Mouse (Mus musculus): ENCODE results near the gene Orc3. TPM values are rescaled to one million over a fixed set of nuclear protein-coding genes. Genes with fewer than 3 reads are reported as not detected.
"Not testable (repeated sequence)": the region's sequence is repeated elsewhere in the genome, so short reads cannot be mapped to it uniquely, and the experiment has no call there.

The Orc3 gene
- polyA plus RNA-seq, 1 experiment from 2014 or later, result 61.5 TPM

GRCm38 (mm10) chr4:34581990-34582389 is 32.8 kb downstream of the Orc3 start:
- Histone ChIP-seq H3K27me3 (replicated peaks) (no peaks in the 10 kb centered on the region), H3K9me3 (no peaks in the 10 kb centered on the region), H3K4me3 (no peak overlapping the region), H3K4me1 (peaks cover 27% of the 10 kb centered on the region), H3K4me2 (no peak overlapping the region), H3K36me3 (peaks cover 80% of the 10 kb centered on the region), H3K27ac (replicated peaks) (no peak overlapping the region), H3K9ac (no peak overlapping the region)
- 62% methylated on average over 7 of the region's 7 CpGs for WGBS
- no peak for ATAC-seq (ENCODE audit: extremely low read depth, insufficient number of reproducible peaks, low FRiP score, low TSS enrichment)

DNA sequence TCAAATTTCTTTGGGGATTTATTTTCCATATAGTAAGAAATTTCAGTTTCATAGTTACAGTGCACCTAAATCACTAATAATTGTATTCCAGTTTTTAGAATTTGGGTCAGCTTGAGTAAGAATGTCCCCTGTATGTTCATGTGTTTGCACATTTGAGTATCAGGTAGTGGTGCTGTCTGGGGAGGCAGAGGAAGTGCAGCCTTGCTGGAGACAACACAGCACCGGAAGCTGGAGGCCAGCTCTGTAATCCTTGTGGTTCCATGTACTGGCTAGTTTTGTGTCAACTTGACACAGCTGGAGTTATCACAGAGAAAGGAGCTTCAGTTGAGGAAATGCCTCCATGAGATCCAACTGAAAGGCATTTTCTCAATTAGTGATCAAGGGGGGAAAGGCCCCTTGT is 33.3 kb downstream of the Orc3 start:
- not testable (repeated sequence) for H3K27ac ChIP-seq (replicated peaks); H3K27me3 ChIP-seq (replicated peaks); ATAC-seq (ENCODE audit: extremely low read depth, insufficient number of reproducible peaks, low FRiP score, low TSS enrichment); H3K9ac ChIP-seq; H3K4me3 ChIP-seq; H3K4me2 ChIP-seq; H3K9me3 ChIP-seq
- Histone ChIP-seq H3K36me3 (peaks cover 82% of the 10 kb centered on the region), H3K4me1 (peaks cover 27% of the 10 kb centered on the region)
- WGBS, result 78% methylated on average over 1 of the region's 1 CpGs

DNA sequence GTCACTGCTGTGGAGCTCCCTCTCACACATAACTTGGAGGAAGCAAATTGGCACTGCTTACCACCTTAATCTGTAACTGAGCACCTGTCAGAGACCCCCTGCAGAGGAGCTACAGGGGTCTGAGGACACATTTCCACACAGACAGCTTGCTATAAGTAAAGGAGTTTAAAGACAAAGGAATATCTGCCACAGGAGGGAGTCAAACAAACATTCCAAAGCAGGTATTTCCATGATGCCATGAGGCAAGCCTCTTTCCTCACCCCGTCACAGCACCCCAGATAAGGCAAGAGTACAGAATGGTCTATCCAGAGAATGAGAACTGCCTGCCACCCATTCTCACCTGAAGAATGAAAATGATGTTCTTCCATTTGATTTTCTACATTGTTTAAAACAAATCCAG is 35.5 kb downstream of the Orc3 start:
- Histone ChIP-seq H3K4me1 (peaks cover 20% of the 10 kb centered on the region), H3K4me2 (no peak overlapping the region), H3K9me3 (no peaks in the 10 kb centered on the region), H3K4me3 (no peak overlapping the region), H3K9ac (no peak overlapping the region), H3K27me3 (replicated peaks) (no peaks in the 10 kb centered on the region), H3K27ac (replicated peaks) (peak overlapping the region; percentile 36; the same call in 1 of the 2 replicates), H3K36me3 (peaks cover 94% of the 10 kb centered on the region)
- WGBS, result 30% methylated on average over 1 of the region's 1 CpGs
- ATAC-seq (ENCODE audit: extremely low read depth, insufficient number of reproducible peaks, low FRiP score, low TSS enrichment), result no peak

GRCm38 (mm10) chr4:34577028-34577427 is 37.7 kb downstream of the Orc3 start:
- peaks cover 92% of the 10 kb centered on the region for H3K36me3 ChIP-seq
- ATAC-seq (ENCODE audit: extremely low read depth, insufficient number of reproducible peaks, low FRiP score, low TSS enrichment), result no peak
- H3K4me2 ChIP-seq, result no peak overlapping the region
- no peak overlapping the region for H3K9ac ChIP-seq
- H3K9me3 ChIP-seq, result no peaks in the 10 kb centered on the region
- no peak overlapping the region for H3K27ac ChIP-seq (replicated peaks)
- 89% methylated on average over 2 of the region's 2 CpGs for WGBS
- H3K27me3 ChIP-seq (replicated peaks), result no peaks in the 10 kb centered on the region
- peaks cover 11% of the 10 kb centered on the region for H3K4me1 ChIP-seq
- no peak overlapping the region for H3K4me3 ChIP-seq

- Histone ChIP-seq H3K4me2 (no peak overlapping the region), H3K9me3 (no peaks in the 10 kb centered on the region), H3K4me1 (no peaks in the 10 kb centered on the region), H3K36me3 (peaks cover 96% of the 10 kb centered on the region), H3K27me3 (replicated peaks) (no peaks in the 10 kb centered on the region), H3K9ac (no peak overlapping the region), H3K4me3 (no peak overlapping the region), H3K27ac (replicated peaks) (no peak overlapping the region)
- ATAC-seq (ENCODE audit: extremely low read depth, insufficient number of reproducible peaks, low FRiP score, low TSS enrichment), result no peak
- 72% methylated on average over 2 of the region's 2 CpGs for WGBS
Measured at GRCm38 (mm10) chr4:34572876-34573275, 41.9 kb downstream of the Orc3 start.

GRCm38 (mm10) chr4:34566226-34566625 is 48.5 kb downstream of the Orc3 start:
- Histone ChIP-seq H3K27ac (replicated peaks) (no peak overlapping the region), H3K4me2 (no peak overlapping the region), H3K27me3 (replicated peaks) (no peaks in the 10 kb centered on the region), H3K9ac (no peak overlapping the region), H3K4me3 (no peak overlapping the region), H3K36me3 (peaks cover 78% of the 10 kb centered on the region), H3K4me1 (no peaks in the 10 kb centered on the region), H3K9me3 (no peaks in the 10 kb centered on the region)
- WGBS, result 86% methylated on average over 6 of the region's 6 CpGs
- no peak for ATAC-seq (ENCODE audit: extremely low read depth, insufficient number of reproducible peaks, low FRiP score, low TSS enrichment)

- Histone ChIP-seq H3K9me3 (no peaks in the 10 kb centered on the region), H3K4me2 (no peak overlapping the region), H3K27me3 (replicated peaks) (no peaks in the 10 kb centered on the region), H3K4me1 (peaks cover 37% of the 10 kb centered on the region), H3K27ac (replicated peaks) (no peak overlapping the region), H3K36me3 (peaks cover 29% of the 10 kb centered on the region), H3K4me3 (no peak overlapping the region), H3K9ac (no peak overlapping the region)
- no peak for ATAC-seq (ENCODE audit: extremely low read depth, insufficient number of reproducible peaks, low FRiP score, low TSS enrichment)
- WGBS, result 53% methylated on average over 4 of the region's 4 CpGs
Measured at GRCm38 (mm10) chr4:34560971-34561370, 53.8 kb downstream of the Orc3 start.

DNA sequence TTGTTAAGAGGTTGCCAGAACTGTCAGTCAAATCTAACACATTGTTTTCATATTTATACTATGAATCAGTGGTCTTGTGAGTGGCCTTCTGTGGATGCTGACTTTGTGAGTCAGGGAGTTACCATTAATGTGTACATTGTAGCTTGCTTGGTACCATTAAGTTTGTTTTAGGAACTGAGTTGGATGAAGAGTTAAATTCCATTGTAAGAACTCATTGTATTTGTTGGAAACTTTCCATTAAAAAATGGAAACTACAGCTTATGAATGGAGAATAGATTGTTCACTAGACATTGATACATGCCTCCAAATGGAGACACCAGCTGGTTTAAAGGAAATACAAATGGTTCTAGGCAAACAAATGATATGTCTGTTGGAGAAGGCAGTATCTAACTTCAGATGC is 58.6 kb downstream of the Orc3 start:
- Histone ChIP-seq H3K9ac (no peak overlapping the region), H3K4me2 (no peak overlapping the region), H3K9me3 (no peaks in the 10 kb centered on the region), H3K4me3 (no peak overlapping the region), H3K27ac (replicated peaks) (no peak overlapping the region), H3K36me3 (no peaks in the 10 kb centered on the region; the same call in 1 of the 2 replicates), H3K4me1 (peaks cover 69% of the 10 kb centered on the region), H3K27me3 (replicated peaks) (no peaks in the 10 kb centered on the region)
- ATAC-seq (ENCODE audit: extremely low read depth, insufficient number of reproducible peaks, low FRiP score, low TSS enrichment), result no peak

DNA sequence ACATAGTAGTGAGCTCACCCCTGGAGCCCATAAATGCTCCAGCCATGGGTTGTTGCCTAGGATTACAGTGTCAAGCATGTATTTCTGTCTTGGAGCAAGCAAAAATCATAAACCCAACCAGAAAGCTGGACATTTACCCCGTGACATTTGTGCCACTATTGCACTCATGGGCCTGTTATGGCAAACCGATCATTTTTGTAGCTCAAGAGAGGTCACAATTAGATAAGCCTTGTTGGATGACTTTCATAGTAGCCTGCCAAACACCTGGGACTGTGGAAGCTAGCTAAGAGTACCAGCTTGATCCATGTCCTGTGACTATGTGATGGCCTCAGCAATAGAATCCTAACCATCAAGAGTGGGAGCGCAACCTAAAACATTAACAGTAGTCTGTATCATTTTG is 59.1 kb downstream of the Orc3 start:
- Histone ChIP-seq H3K27ac (replicated peaks) (no peak overlapping the region), H3K4me3 (no peak overlapping the region), H3K9me3 (no peaks in the 10 kb centered on the region), H3K36me3 (no peaks in the 10 kb centered on the region; the same call in 1 of the 2 replicates), H3K9ac (no peak overlapping the region), H3K4me1 (peaks cover 69% of the 10 kb centered on the region), H3K4me2 (no peak overlapping the region), H3K27me3 (replicated peaks) (no peaks in the 10 kb centered on the region)
- no peak for ATAC-seq (ENCODE audit: extremely low read depth, insufficient number of reproducible peaks, low FRiP score, low TSS enrichment)
- 85% methylated on average over 3 of the region's 3 CpGs for WGBS

GRCm38 (mm10) chr4:34554596-34554995 is 60.1 kb downstream of the Orc3 start:
- no peak overlapping the region for H3K4me2 ChIP-seq
- H3K27me3 ChIP-seq (replicated peaks), result no peaks in the 10 kb centered on the region
- H3K4me1 ChIP-seq, result peaks cover 68% of the 10 kb centered on the region
- H3K9ac ChIP-seq, result no peak overlapping the region
- 53% methylated on average over 1 of the region's 1 CpGs for WGBS
- no peaks in the 10 kb centered on the region for H3K9me3 ChIP-seq
- no peak overlapping the region for H3K4me3 ChIP-seq
- H3K27ac ChIP-seq (replicated peaks), result no peak overlapping the region
- ATAC-seq (ENCODE audit: extremely low read depth, insufficient number of reproducible peaks, low FRiP score, low TSS enrichment), result no peak
- H3K36me3 ChIP-seq, result no peaks in the 10 kb centered on the region; the same call in 1 of the 2 replicates

- 16% methylated on average over 3 of the region's 3 CpGs for WGBS
- H3K36me3 ChIP-seq, result no peaks in the 10 kb centered on the region; the same call in 1 of the 2 replicates
- H3K4me2 ChIP-seq, result peak overlapping the region; percentile 89
- peaks cover 41% of the 10 kb centered on the region for H3K4me1 ChIP-seq
- peak overlapping the region; percentile 99 for H3K9ac ChIP-seq
- H3K4me3 ChIP-seq, result peak overlapping the region; percentile 98
- no peaks in the 10 kb centered on the region for H3K27me3 ChIP-seq (replicated peaks)
- no peaks in the 10 kb centered on the region for H3K9me3 ChIP-seq
- peak overlapping the region; percentile 96 for H3K27ac ChIP-seq (replicated peaks)
- no peak for ATAC-seq (ENCODE audit: extremely low read depth, insufficient number of reproducible peaks, low FRiP score, low TSS enrichment)
Measured at GRCm38 (mm10) chr4:34551966-34552365, 62.8 kb downstream of the Orc3 start.

DNA sequence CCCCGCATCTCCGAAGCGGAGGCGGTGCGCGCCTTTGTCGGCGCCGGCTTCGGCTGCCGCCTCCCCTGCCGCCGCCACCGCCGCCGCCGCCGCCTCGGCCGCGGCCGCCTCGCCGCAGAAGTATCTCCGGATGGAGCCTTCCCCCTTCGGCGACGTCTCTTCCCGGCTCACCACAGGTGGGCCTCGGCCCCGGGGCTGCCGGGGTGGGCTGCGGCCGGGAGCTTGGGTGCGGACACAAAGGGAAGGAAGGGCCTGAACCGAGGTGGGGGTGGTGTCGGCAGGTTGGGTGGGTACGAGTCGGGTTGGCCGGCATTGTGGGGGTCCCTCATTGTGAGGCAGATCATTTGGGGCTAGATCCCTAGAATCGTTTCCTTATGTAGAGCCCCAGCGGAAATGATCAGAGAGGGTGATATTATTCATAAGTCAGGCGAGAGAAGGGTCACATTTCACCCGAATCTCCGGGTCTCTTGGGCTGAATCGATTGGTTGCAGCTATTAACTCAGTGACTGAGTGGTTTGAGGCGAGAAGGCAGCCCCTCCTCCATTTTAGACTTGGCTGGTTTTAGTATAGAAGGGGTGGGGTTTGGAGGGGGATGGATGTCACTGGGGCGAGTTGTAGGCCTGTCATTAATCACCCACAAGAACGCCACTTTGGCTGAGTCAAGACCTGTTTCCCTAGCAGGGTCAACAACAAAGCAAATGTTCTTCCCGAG is 63.5 kb downstream of the Orc3 start:
- Histone ChIP-seq H3K9ac (peak overlapping the region; percentile 99), H3K27me3 (replicated peaks) (no peaks in the 10 kb centered on the region), H3K4me2 (peak overlapping the region; percentile 89), H3K4me3 (peak overlapping the region; percentile 98), H3K9me3 (no peaks in the 10 kb centered on the region), H3K4me1 (peaks cover 34% of the 10 kb centered on the region), H3K27ac (replicated peaks) (peak overlapping the region; percentile 96), H3K36me3 (no peaks in the 10 kb centered on the region; the same call in 1 of the 2 replicates)
- ATAC-seq (ENCODE audit: extremely low read depth, insufficient number of reproducible peaks, low FRiP score, low TSS enrichment), result peak; percentile 49; the same call in 1 of the 2 replicates
- WGBS, result under 1% methylated on average over 49 of the region's 50 CpGs
